Mouse (Mus musculus): ENCODE measurements at regions not wholly inside any gene's neighbourhood (a gene's known extent, or its start where the extent isn't known, plus 50 kb on each side); places are given as distances from the start of the nearest gene placed in this dataset.

- DNase-seq, result no peak
Observed at GRCm38 (mm10) chr12:17481687-17482086, 62.9 kb upstream of the Odc1 start.

DNA sequence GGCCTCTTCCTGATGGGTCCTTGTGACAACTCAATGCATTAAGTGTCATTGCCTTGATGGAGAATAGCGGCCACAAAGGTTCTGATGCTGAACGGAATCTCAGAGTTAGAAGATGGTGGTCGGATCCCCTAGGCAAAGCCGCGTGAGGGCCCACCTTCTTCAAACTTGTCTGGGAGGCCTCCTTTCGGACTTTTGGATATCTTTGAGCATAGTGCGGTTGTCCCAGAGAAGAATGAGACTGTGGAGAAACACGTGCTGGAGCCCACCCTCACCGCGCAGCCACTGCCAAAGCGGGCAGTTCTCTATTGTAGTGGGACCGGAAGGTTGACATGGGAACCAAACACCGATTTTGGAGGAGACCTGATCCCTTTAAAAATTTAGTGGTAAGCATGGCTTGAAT is 62.4 kb upstream of the Odc1 start:
- no peak for DNase-seq
- intact Hi-C loops (cut with DNase I), result no loop called here

More at GRCm38 (mm10) chr12:17481687-17482086, 62.9 kb upstream of the Odc1 start:
- intact Hi-C loops (cut with DNase I), result no loop called here

- intact Hi-C loops (cut with DNase I), result no loop called here
- peak; percentile 48 to 62 for DNase-seq
Observed at GRCm38 (mm10) chr12:17484448-17484847, 60.1 kb upstream of the Odc1 start.

GRCm38 (mm10) chr12:17486062-17486770 is 58.4 kb upstream of the Odc1 start:
- DNase-seq, result no peak
- intact Hi-C loops (cut with DNase I), result loop anchor here (5.0 kb wide), 1 partner anchor 44 kb away; no protein-coding TSS in a partner anchor

DNA sequence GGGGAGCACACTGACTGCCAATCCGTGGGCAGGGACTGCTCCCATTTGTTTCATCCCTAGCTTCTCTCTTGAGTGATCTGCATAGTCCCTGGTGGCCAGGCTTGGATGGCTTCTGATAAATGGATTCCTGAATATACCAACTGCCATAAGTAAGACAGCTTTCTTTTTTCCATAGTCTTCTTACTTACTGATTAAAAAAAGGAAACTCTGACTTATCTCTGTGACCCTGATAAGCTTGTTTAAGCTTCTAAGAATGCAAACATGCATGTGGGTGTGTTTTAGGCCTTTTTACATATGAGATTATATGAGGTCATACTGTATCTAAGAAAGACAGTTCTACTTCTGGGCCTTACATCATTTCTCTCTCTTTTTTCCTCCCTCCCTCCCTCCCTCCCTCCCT is 57.3 kb upstream of the Odc1 start:
- no peak for DNase-seq
- intact Hi-C loops (cut with DNase I), result loop anchor here (5.0 kb wide), 1 partner anchor 45 kb away; no protein-coding TSS in a partner anchor

DNA sequence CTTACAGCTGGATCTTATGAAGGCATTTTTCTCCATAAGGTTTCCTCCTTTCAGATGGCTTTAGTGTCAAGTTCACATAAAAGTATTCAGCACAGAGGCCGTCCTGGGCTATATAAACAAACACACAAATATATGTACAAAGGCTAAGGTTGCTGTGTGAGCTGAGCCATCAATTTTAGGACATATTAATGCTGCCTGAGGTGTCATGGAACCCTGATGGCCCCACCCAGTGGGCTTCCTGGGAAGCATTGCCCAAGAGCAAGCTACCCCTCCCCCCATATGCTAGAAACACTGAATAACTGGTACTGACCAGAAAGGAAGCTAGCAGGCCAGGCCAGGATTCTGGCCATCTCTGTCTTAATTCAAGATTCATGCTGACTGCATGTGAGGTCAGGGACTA is 56.4 kb upstream of the Odc1 start:
- intact Hi-C loops (cut with DNase I), result loop anchor here (5.0 kb wide), 1 partner anchor 46 kb away; no protein-coding TSS in a partner anchor

DNA sequence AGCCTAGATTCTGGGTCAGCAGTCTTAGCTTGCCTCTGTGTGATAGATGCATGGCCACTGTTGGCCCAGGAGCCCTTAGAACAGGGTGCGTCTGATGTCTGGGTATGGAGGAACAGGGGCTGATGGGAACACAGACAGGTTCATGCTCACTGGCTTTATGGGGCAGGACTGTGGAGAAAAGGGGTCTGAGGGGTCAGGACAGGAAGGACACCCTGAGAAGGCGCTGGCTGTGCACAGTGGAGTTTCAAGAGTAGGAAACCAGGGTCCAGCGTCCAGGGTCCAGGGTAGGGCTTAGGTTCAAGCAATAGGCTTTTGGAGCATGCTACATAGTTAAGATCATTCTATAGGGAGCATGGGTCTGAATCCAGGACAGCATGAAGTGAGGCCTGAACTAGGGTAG is 54.6 kb upstream of the Odc1 start:
- no peak for DNase-seq
- intact Hi-C loops (cut with DNase I), result loop anchor here (5.0 kb wide), 1 partner anchor 48 kb away; no protein-coding TSS in a partner anchor

More for the DNA sequence above, 56.4 kb upstream of the Odc1 start:
- no peak for DNase-seq

DNA sequence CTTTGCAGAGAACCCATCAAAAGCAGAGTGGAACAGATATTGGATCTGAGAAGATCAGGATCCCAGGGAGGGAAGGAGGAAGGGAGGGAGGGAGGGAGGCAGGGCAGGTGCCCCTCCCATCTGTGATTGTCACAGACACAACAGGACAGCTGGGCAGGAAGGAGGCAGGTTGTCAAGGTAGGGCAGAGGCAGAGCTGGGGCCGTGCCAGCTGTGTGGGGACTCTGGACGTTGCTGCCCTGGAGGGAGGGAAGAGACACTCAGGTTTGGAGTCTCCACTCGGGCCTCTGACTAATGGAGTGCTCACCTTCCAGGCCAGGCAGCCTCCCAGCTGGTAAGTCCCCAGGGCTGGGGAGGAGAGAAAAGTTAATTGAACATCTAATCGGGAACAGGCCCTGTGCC is 52.0 kb upstream of the Odc1 start:
- no peak for DNase-seq
- intact Hi-C loops (cut with DNase I), result no loop called here

GRCm38 (mm10) chr12:17493053-17493452 is 51.5 kb upstream of the Odc1 start:
- intact Hi-C loops (cut with DNase I), result no loop called here
- no peak for DNase-seq

DNA sequence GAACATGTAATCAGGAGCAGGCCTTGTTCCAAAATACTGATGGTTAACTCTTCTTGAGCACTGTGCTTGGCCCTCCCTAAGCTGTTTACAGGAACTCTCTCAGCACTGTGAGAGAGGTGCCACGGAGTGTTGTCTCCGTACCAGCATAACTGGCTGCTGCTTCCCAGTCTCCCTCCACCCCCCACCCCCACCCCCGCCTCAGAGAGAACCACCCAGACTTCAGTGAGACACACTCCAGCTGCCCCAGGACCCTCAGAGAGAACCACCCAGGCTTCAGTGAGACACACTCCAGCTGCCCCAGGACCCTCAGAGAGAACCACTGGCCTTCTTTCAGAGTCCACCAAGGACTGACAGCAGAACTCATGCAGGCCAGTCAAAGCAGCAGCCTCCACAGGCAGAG is 50.8 kb upstream of the Odc1 start:
- no peak for DNase-seq
- intact Hi-C loops (cut with DNase I), result no loop called here

Measured in heart, postnatal 14 days (tissue).